Mouse (Mus musculus) MEL (cell line): ENCODE data around the gene Chst1.

Experiments
- CTCF ChIP-seq, 3 experiments: IDR thresholded peaks in 2 of 3; conservative IDR thresholded peaks in 1 of 3; 2 replicates each; pipeline ENCODE4 v1.5.1; 2011 to 2012; ENCODE audit warnings: low read length in 3 of 3, low read depth in 2 of 3, mild to moderate bottlenecking in 2 of 3, improper control_type of control experiment in 1 of 3, inconsistent platforms in 1 of 3, mixed read lengths in 1 of 3, moderate library complexity in 1 of 3; ENCODE audit not compliant: control insufficient read depth in 1 of 3, insufficient read depth in 1 of 3, poor library complexity in 1 of 3, severe bottlenecking in 1 of 3
- ELF1 ChIP-seq: IDR thresholded peaks from 2 replicates; pipeline ENCODE4 v1.6.1; 2014; ENCODE audit warnings: low read depth, mild to moderate bottlenecking, inconsistent platforms, low read length, improper control_type of control experiment, moderate library complexity
- EP300 ChIP-seq, 2 experiments: IDR thresholded peaks; 2 replicates each; pipeline ENCODE4 v1.6.1; 2011; ENCODE audit warnings: improper control_type of control experiment in 2 of 2, low read length in 2 of 2, low read depth in 1 of 2, mild to moderate bottlenecking in 1 of 2
- GATA1 ChIP-seq: IDR thresholded peaks from 2 replicates; pipeline ENCODE4 v1.6.1; 2011; ENCODE audit warnings: low read depth, low read length, improper control_type of control experiment
- MAX ChIP-seq: IDR thresholded peaks from 2 replicates; pipeline ENCODE4 v1.6.1; 2011; ENCODE audit warnings: low read length, improper control_type of control experiment
- MAZ ChIP-seq: IDR thresholded peaks from 2 replicates; pipeline ENCODE4 v1.6.1; 2012; ENCODE audit warnings: low read depth, mild to moderate bottlenecking, inconsistent platforms, low read length, improper control_type of control experiment
- MYC ChIP-seq: IDR thresholded peaks from 2 replicates; pipeline ENCODE4 v1.6.1; 2011; ENCODE audit warnings: low read depth, mild to moderate bottlenecking, low read length, improper control_type of control experiment, moderate library complexity
- NELFE ChIP-seq: IDR thresholded peaks from 2 replicates; pipeline ENCODE4 v1.6.1; 2011; ENCODE audit warnings: low read depth, low read length, improper control_type of control experiment
- POLR2A ChIP-seq, 2 experiments: IDR thresholded peaks; 2 replicates each; pipeline ENCODE4 v1.6.1; 2011 to 2012; ENCODE audit warnings: low read length in 2 of 2, mild to moderate bottlenecking in 2 of 2, control low read depth in 1 of 2, improper control_type of control experiment in 1 of 2, low read depth in 1 of 2, moderate library complexity in 1 of 2; ENCODE audit not compliant: control insufficient read depth in 1 of 2, insufficient read depth in 1 of 2, poor library complexity in 1 of 2
- POLR2AphosphoS5 ChIP-seq: IDR thresholded peaks from 2 replicates; pipeline ENCODE4 v1.6.1; 2012; ENCODE audit warnings: low read depth, borderline replicate concordance, mild to moderate bottlenecking, inconsistent platforms, low read length, moderate library complexity, mixed read lengths

GRCm38 (mm10) chr2:92657189-92657588 is 57.7 kb downstream of the Chst1 start:
- no peak for TF ChIP-seq POLR2A (IDR thresholded peaks at IDR 0.05; ENCODE audit: control insufficient read depth in 1 of 2, insufficient read depth in 1 of 2, low read depth in 1 of 2, low read length in 2 of 2, poor library complexity in 1 of 2)
- TF ChIP-seq MYC, result no peak
- TF ChIP-seq CTCF (IDR thresholded peaks at IDR 0.05 in 2 of 3, conservative IDR thresholded peaks at IDR 0.05 in 1 of 3; ENCODE audit: control insufficient read depth in 1 of 3, insufficient read depth in 1 of 3, low read depth in 2 of 3, low read length in 3 of 3, poor library complexity in 1 of 3, severe bottlenecking in 1 of 3), result no peak
- TF ChIP-seq NELFE, result no peak
- TF ChIP-seq POLR2AphosphoS5, result no peak
- no peak for TF ChIP-seq MAX
- no peak for TF ChIP-seq EP300 (IDR thresholded peaks at IDR 0.05; ENCODE audit: low read depth in 1 of 2, low read length in 2 of 2)
- no peak for TF ChIP-seq GATA1
- no peak for TF ChIP-seq MAZ
- TF ChIP-seq ELF1, result no peak
